Mouse (Mus musculus) right cerebral cortex, adult 2 months (tissue): Measurements from ENCODE around the gene Setx.
A peak's percentile ranks its signal among the peaks of the same experiment; 100 is the strongest.

ENCODE experiments used
- DNase-seq, 2 experiments: peaks; one replicate each; pipeline ENCODE4 v3.0.0; 2021 to 2022; ENCODE audit warnings: low spot score in 2 of 2

The Setx gene

GRCm38 (mm10) chr2:29135161-29135560, 11.2 kb downstream of the Setx start:
- no peak for DNase-seq

- no peak for DNase-seq
These were observed 28.0 kb downstream of the Setx start for GRCm38 (mm10) chr2:29151941-29152340.

- no peak for DNase-seq
These were observed 44.1 kb downstream of the Setx start for GRCm38 (mm10) chr2:29168067-29168466.

- DNase-seq, result no peak
These were observed 50.9 kb downstream of the Setx start for GRCm38 (mm10) chr2:29174887-29175286.

- DNase-seq, result no peak
These were observed 55.8 kb downstream of the Setx start for GRCm38 (mm10) chr2:29179810-29180209.

GRCm38 (mm10) chr2:29181111-29181510, 57.1 kb downstream of the Setx start:
- no peak for DNase-seq

- no peak for DNase-seq
These were observed 59.4 kb downstream of the Setx start for GRCm38 (mm10) chr2:29183266-29183924.

GRCm38 (mm10) chr2:29186209-29186608, 62.2 kb downstream of the Setx start:
- no peak for DNase-seq

- DNase-seq, result no peak
These were observed 66.4 kb downstream of the Setx start for GRCm38 (mm10) chr2:29190392-29190791.

- no peak for DNase-seq
These were observed 67.5 kb downstream of the Setx start for GRCm38 (mm10) chr2:29191216-29192215.

- DNase-seq, result no peak
These were observed 68.8 kb downstream of the Setx start for GRCm38 (mm10) chr2:29192629-29193278.

- no peak for DNase-seq
These were observed 70.0 kb downstream of the Setx start for GRCm38 (mm10) chr2:29193819-29194546.

- peak; percentile 68 to 69 for DNase-seq
These were observed 70.8 kb downstream of the Setx start for GRCm38 (mm10) chr2:29194547-29195463.

- no peak for DNase-seq
These were observed 72.9 kb downstream of the Setx start for GRCm38 (mm10) chr2:29196844-29197243.

- DNase-seq, result no peak
These were observed 74.5 kb downstream of the Setx start for GRCm38 (mm10) chr2:29198446-29198845.

- peak; percentile 62 to 64 for DNase-seq
These were observed 75.9 kb downstream of the Setx start for GRCm38 (mm10) chr2:29199909-29200308.

- no peak for DNase-seq
These were observed 77.4 kb downstream of the Setx start for GRCm38 (mm10) chr2:29201223-29201955.

- no peak for DNase-seq
These were observed 82.2 kb downstream of the Setx start for GRCm38 (mm10) chr2:29206156-29206555.

GRCm38 (mm10) chr2:29216286-29217012, 92.5 kb downstream of the Setx start:
- peak; percentile 37 to 43 for DNase-seq
